8 mouse cellular contexts compared by ENCODE assay signal in the genomic region with DNA sequence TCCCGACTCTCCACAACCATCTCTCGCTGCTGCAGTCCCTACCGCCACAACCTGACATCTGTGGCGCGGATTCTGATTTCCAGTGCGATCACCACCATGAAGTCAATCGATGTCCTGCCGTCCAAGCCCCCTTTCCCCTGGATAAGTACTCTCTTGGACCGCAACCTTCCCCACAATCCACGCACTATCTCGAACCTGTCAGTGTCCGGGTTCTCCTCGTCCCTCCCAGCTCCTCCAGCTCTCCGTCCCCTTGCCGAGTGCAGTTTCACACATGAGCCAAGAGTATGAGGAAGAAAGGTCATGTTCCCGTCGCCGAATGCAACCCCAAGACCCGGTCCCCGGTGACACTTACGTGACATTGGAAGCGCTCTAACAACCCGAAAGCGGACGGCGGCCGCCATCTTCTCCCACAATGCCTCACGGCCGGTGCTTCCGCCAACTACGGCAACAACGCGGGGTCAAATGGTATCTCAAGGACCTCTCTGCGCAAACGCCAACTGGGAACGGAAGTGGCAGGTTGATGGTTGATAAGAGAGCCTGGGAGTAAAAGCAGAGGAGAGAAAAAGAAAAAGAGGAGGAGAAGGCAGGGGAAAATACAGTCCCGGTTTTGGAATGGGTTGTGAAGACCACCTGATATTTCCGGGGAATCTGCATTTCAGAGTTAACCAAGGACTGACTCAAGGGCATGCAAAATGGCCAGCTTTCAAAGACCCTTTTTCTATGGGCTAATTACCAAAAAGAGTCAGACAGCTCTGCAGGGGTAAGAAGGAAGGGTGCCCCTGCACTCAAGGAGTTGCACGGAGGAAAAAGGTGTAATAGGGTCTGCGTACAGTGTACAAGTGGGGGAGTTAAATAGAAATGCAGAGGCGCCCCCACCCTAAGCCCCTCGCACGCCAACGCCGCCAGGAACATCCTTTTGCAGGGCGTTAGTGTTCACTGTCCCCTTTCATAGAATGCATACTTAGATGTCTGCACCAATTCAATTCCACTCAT. TPM values are rescaled to one million over a fixed set of nuclear protein-coding genes. Genes with fewer than 3 reads are reported as not detected.
DNase-seq lines count a peak whose midpoint lies in the region; ATAC-seq lines count a peak whose summit lies in the region.

A gene (minus strand): TSS at position 425 of the 993 bp plus-strand sequence.

- no peak within 1 kb of the TSS for H3K27ac ChIP-seq in intestine, embryonic 14.5 days (ENCODE audit: low read depth)

- H3K4me2 ChIP-seq in intestine, embryonic 14.5 days (ENCODE audit: low read length) = peak within 1 kb of the TSS; percentile 95

- no peaks in the 10 kb centered on the region for H3K9me3 ChIP-seq in intestine, embryonic 14.5 days (ENCODE audit: control insufficient read depth, low read length)

- H3K27me3 ChIP-seq in intestine, embryonic 14.5 days (replicated peaks; ENCODE audit: control insufficient read depth, insufficient read depth, low read length) = peaks cover 4% of the 10 kb centered on the region; the same call in 1 of the 2 replicates

- DNase-seq in adrenal gland, adult 18-20 months (ENCODE audit: low spot score in 2 of 2) = peak; percentile 95 to 97
- DNase-seq in embryo, embryonic 11 days = peak; percentile 95
- peak; percentile 89 for DNase-seq in gastrocnemius, postnatal 25 days
- peak; percentile 95 for DNase-seq in intestine, embryonic 14.5 days (ENCODE audit: low spot score)
- DNase-seq in left cerebral cortex, postnatal 14 days (ENCODE audit: low spot score in 2 of 2) = peak; percentile 96 to 97
- DNase-seq in mesoderm, embryonic 11.5 days (ENCODE audit: low read depth, low spot score) = peak; percentile 94
- peak; percentile 91 to 95 for DNase-seq in right cerebral cortex, postnatal 36 days (ENCODE audit: low spot score in 2 of 2)
- peak; percentile 90 for DNase-seq in yolk sac, embryonic 10.5 days (ENCODE audit: low spot score)

- peak within 1 kb of the TSS; percentile 87 for H3K9ac ChIP-seq in intestine, embryonic 14.5 days (ENCODE audit: low read length)

- intact Hi-C loops in left cerebral cortex, postnatal 14 days (cut with DNase I) = loop anchor here (5.0 kb wide), 1 partner anchor 88 kb away; a partner anchor contains a TSS

- H3K4me3 ChIP-seq in intestine, embryonic 14.5 days (ENCODE audit: low read depth, low read length) = peak within 1 kb of the TSS; percentile 89

- H3K36me3 ChIP-seq in intestine, embryonic 14.5 days (ENCODE audit: control insufficient read depth, insufficient read depth, low read length) = peaks cover 7% of the 10 kb centered on the region; the same call in 1 of the 2 replicates

- peak; percentile 89 for ATAC-seq in intestine, embryonic 14.5 days (replicated peaks; ENCODE audit: low FRiP score, low TSS enrichment, low read depth)

- WGBS in intestine, embryonic 14.5 days = 8% methylated on average over 46 of the region's 46 CpGs

- H3K4me1 ChIP-seq in intestine, embryonic 14.5 days (replicated peaks; ENCODE audit: control insufficient read depth, insufficient read depth, low read length) = peaks cover 13% of the 10 kb centered on the region

RNA-seq across cellular contexts. Expression of the gene that starts here (rescaled TPM):
- total RNA-seq in adrenal gland, adult 18-20 months (2021) = 100 to 1,000 TPM; 233 to 311 TPM
- 100 to 1,000 TPM; 327 to 356 TPM for total RNA-seq in gastrocnemius, postnatal 25 days (2021)
- 212 and 219 TPM in 2 replicates for polyA plus RNA-seq in intestine, embryonic 14.5 days (2014; fragmentation: Nextera tagmentation; extraction: Ambion mirVana)
- 100 to 1,000 TPM; 163 to 166 TPM for total RNA-seq in left cerebral cortex, postnatal 14 days (2021)
